Mouse (Mus musculus): ENCODE measurements around the gene Zfp286.

DNA sequence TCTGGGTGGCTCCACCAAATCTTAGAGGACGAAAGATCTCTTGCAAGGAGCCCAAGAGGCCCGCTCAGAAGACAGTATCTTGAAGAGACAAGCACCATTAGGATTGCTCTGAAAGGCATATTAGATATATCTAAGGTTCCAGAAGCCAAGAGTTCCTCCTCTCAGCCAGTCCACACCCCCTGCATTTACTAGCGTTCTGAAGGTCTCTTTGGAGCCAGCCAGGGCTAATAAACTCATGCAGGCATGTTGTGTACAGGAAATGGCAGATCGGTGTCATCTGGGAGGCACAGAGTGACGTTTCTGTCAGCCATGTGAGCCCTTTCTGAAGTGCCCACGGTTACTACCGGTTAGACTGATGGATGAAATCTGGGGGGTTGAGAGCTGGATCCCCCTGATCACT lies 34.9 kb upstream of the Zfp286 start:
- TF ChIP-seq CTCF (IDR thresholded peaks at IDR 0.05; ENCODE audit: low read depth, low read length) (no peak), EP300 (IDR thresholded peaks at IDR 0.05; ENCODE audit: insufficient read depth, low read depth, low read length) (no peak)
